Mouse (Mus musculus) regulatory T cell (primary cell): ENCODE measurements around the gene Casp1.

Source experiments
- in situ Hi-C: fragments of 300-600 bp; cut with MboI, MseI; formaldehyde crosslinking; loops from one replicate; pipeline ENCODE4 v1.15.1; 2025; ENCODE audit warnings: high pct_unique_total_duplicates

Casp1 gene

DNA sequence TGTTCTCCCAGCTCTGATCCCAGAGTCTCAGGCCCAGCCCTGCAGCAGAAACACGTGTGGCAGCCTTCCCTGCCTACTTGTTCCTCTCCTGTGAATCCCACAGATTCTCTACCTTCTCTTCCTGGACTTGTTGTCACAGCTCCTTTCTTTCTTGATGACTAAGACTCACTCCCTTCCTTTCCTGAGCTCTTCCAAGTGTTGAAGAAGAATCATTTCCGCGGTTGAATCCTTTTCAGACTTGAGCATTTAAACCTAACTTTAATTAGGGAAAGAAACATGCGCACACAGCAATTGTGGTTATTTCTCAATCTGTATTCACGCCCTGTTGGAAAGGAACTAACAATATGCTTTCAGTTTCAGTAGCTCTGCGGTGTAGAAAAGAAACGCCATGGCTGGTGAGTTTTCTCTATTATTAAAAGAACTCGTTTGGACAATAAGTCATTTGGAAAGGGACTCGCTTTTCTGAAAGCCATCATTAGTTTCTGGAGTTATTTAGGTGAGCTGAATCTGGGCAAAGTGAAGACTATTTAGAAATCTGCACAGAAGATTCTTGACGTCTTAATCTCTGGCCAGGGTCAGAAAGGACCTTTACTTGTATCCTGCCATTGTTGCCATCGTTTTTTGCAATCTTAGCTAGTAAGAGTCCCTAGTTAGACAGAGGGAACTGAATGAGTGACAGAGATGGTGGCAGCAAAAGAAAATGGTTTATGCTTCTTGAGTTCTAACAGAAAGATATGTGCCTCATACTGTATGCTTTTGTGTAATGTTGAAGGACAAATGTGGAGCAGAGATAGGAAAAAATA, at the start of gene Casp1:
TSS of gene Casp1 (plus strand) at position 189 of the 803 bp plus-strand sequence.
- in situ Hi-C loops: no loop called here

DNA sequence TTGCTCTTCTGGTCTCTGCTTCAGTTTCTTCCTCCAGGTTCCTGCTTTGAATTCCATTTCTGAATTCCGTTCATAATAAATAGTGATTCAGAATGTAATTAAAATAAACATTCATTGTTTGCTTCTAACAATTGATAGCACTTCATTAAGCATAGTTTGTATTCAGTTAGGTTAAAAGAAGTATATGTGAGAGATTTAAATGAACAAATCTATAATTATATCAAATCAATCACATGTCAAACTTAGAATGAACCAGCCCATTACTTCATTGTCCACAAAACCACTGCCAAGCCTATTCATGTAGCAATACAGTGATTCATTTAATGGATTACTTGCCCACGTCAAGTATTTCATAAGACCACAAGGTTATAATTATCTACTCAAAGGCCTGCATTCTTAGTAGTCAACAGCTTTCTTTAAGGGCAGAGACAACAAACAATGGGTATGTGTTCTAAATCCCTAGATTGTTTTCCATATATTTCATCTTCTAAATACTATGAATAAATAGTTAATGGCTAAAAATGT, 34.3 kb upstream of the Casp1 start:
- in situ Hi-C loops: no loop called here

DNA sequence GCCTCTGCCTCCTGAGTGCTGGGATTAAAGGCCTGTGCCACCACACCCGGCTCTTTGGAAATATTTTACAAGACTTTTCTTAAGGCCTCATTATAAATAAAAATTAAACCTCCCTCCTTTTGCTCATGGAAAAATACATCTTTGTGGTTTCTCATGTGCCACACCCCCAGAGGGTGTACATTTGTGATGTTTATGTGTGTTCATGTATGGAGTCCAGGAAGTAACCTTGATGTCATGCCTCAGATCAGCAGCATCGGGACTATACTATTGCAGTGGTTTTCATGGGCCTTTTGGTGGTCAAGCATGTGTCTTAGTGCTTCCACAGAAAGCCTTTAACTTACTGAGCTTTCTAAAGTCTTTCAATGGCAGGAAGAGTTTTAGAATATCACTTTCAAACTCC, 28.0 kb upstream of the Casp1 start:
- in situ Hi-C loops: no loop called here

DNA sequence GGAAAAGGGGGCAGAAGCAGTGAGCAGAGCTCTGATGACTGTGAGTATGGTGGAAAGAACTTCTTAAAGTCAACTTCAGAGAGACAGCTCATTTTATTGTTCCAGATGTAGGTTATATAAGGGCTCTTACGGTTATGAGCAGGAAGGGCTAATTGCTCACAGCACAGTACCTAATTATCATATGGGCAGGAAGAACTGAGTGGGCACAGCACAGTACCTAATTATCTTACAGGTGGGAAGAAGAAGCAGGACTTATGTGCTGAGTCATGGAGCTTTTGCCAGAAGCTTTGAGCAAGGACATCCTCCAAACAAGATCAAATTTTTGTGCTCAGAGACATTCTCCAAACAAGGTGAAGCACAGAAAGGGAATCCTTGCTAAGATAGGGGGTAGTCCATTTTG, 27.4 kb upstream of the Casp1 start:
- in situ Hi-C loops: no loop called here

DNA sequence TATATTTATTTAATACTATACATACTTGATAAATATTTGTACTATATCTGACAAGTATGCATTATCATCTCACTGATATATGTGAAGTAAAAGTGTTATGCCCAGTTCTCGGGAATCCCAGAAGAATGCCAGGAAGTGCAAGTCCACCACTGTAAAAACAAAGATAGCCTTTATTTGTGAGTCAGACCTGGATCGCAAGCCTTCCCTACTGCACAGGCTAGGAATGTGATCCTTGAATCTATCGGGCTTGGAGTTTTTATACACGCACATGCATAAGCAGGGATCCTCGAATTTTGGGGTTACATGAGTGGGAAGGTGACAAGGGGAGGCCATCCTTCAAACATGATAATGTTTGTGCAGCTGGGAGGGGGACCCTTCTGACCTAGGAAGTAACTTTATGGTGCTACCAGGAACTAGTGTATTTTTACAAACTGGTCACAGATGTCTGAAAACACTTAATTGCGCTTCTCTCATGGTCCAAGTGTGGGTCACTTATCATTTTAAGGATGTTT, 26.9 kb upstream of the Casp1 start:
- in situ Hi-C loops: no loop called here

DNA sequence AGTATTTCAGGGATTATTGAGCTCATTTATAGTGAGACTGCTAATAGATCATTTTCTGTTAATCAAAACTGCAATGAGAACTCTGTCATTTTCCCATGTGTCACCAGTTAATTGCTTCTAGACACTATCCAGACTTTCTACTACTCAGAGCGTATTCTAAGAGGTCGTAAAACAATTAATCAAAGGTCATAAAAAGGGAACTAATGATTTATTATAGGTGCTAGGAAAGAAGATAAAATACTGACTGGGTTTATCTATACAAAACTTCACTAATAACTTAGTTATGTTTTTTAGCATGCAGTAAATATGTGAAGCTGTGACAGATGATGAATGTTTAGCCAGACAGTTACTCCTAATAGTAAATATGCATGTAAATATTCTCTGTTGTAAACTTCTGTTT, 12.2 kb upstream of the Casp1 start:
- in situ Hi-C loops: no loop called here

DNA sequence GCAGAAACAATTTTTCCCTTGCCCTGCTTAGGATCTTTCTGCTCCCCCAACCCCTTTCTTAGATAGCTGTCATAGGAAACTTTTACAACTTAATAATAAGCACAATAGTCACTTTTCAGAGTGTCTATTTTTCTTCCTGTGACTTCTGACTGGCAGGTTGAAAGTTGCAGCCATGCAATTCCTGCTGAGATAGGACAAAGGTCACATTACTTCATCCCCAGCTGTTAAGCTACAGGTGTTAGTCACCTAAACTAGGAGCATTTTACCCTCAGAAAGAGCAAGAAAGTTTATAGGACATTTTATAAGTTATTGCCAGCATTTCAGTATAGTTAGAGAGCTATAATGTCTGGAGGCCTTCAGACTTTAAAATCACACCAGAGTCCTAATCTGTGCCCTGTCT, 11.7 kb upstream of the Casp1 start:
- in situ Hi-C loops: no loop called here

DNA sequence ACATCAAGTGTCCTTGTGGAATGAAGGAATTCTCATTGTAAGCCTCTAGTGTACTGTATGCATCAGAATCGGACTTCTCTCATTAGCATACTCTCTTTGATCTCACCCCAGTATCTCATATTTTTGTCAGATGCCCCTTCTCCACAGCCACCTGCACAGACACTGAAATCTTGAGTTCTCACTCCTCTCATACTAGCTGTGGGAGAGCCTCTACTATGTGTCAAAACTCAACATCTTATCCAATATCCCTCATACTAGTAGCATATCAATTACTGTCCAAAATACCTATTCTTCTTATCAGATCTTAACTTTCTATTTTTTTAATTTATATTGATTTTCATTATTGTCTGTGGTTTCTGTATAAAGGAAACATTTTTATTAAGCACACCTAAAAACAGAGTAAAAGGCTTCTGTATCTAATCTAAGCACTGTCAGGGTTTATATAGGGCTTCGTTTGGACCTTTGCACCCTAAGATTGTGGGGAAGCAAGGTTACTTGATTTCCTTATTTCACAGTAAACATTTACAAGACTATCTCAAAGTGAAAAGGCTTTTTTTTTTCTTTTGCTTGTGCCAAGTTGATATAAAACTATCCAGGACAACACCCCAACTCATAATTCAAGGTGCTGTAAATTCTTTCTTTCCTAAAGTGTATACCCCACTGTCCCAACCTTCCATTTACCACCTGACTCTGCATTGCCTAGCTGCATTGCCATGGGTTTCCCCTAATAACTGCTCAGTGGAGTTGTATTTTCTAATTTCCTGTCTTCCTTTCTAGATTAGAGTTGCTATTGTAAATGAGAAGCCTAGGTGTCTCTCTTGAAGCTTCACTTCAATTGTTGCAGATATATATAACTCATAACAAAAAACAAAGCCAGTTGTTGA, 1.7 kb upstream of the Casp1 start:
- in situ Hi-C loops: no loop called here

DNA sequence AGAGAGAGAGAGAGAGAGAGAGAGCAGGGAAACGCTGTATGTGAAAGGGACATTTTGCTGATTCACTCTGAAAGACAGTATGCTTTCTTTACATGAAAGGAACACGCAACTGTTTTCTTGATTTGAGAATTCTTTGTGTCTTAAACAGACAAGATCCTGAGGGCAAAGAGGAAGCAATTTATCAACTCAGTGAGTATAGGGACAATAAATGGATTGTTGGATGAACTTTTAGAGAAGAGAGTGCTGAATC, 740 bp downstream of the Casp1 start:
- in situ Hi-C loops: no loop called here

DNA sequence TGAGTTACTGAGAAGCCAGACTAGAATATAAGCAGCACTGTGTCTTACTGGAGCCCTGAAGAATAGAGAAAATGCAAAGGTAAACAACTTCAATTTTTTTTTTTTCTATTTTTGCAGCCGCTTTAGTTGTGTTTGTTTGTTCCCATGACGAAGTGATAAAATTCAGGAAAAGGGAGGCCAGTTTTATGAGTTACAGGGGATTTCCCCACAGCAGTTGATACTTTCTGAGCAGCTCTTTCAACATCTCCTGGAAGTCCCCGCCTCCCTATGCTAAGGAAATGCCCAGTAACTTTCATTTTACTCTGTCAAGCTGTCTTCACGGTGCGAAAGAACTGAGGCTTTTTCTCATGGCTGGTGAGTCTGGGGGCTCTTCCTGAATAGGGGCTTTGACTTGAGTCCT, 10.2 kb downstream of the Casp1 start, which contains the start of gene Casp4:
TSS of gene Casp4 (plus strand) at position 268 of the 400 bp plus-strand sequence.
- in situ Hi-C loops: no loop called here

DNA sequence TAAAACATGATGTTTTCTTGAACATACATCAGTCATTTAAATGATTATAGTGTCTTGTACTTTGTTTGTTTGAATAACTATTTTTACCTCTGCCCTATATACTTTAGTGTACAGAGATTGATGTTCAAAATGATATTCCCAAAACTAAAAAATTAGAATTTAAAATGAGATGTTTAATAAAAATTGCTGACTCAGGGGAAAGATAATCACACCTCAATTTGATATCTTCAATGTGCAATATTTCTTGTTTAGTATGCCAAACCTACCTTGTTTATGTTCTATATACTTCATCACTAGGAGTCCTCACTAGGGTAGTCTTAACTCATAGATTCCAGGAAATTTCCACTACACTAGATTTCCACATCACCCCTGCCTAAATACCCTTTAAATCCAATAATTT, 11.8 kb downstream of the Casp1 start:
- in situ Hi-C loops: no loop called here

DNA sequence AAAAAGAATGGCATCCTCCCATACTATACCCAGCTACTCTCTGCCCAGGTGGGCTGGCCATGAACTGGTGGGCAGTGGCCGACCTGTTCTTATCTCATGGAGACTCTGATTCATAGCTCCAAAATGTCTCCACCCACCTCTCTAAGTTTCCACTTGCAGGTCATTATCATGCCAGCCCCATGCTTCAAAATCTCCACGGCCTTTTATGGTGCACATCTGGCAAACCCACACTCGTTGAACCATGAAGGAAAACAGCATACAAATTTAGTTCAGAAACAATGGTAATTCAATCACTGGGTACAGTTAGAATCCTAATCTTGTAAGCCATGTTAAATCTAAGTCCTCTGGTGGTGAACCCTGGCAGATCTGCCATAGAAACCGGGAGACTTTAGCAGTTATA, 13.1 kb downstream of the Casp1 start:
- in situ Hi-C loops: no loop called here

DNA sequence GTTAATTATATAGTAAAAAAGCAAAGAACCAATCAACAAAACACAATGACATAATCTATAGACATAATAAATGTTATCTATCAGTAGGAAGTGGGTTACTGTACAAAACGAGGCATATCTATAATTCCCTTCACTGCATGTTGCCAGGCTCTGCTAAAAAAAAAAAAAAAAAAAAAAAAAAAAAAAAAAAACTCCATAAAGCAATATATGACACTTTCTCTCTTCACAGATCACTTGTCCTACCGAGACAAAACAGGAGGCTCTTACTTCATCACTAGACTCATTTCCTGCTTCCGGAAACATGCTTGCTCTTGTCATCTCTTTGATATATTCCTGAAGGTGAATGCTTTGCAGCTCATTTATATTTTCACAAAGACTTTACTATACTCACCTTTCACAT, 29.9 kb downstream of the Casp1 start:
- in situ Hi-C loops: no loop called here

DNA sequence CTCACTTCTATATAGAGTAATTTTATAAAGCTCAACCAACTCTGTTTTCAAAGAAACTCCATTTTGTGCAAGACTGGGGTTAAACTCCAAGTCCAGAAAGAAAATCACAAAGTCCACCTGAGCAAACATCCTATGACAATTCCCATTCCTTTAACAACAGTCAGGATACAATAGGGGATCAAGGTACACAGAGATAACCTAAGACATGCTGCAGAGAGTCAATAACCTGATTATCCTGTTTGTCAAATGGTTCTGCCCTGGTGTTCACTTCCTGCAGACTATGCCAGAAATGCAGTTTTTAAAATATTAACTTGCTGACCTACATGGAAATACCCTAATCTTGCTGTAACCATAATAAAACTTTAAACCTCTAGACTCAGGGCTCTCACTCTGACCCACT, 34.1 kb downstream of the Casp1 start:
- in situ Hi-C loops: loop anchor here (10.0 kb wide), 1 partner anchor 652 kb away; no protein-coding TSS in a partner anchor

DNA sequence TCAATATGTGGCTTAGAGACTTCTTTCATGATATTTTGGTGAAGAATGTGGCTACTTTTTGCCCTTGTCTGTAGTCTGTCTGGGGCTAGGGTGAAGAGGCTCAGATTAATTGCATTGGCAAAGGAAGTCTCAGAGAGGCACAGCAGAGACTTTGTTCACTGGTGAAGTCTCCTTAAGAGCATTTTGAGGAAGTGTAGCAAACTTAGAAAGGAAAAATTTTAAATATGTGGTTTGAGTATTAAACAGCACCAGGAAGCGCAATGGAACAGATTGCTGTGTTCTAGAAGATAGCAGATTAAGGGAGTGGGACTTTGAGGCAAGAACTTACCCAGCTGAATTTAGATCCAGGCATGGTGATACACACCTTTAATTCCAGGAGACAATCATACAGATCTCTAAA, 35.1 kb downstream of the Casp1 start:
- in situ Hi-C loops: loop anchor here (10.0 kb wide), 1 partner anchor 651 kb away; no protein-coding TSS in a partner anchor

DNA sequence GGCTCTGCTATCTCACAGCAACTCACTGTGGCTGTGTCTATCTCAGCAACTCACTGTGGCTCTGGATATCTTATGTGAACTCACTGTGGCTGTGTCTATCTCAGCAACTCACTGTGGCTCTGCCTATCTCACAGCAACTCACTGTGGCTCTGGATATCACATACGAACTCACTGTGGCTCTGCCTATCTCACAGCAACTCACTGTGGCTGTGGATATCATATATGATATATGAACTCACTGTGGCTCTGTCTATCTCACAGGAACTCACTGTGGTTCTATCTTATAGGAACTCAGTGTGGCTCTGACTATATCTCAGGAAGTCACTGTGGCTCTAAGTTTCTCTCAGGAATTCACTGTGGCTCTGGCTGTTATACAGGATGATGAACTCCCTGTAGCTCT, 44.8 kb downstream of the Casp1 start:
- in situ Hi-C loops: no loop called here

DNA sequence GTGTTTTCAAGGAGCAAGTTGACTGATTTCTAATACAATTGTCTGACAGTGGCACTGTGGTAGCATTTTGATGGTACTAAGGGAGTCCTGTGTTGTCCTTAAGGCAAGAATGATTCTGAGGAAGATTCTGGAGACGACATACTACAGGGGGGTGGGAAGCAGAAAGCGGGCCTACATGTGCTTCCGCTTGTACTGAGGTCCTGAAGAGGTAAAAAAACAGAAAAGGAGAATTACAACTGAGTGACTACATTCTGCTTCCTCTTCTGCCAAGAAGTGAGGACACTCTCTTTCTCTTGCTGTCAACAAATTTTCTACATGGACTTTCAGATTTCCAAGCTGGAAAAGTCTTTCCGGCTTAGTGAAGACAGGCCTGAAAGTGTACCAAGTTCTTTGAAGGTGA, 45.8 kb downstream of the Casp1 start:
- in situ Hi-C loops: no loop called here

DNA sequence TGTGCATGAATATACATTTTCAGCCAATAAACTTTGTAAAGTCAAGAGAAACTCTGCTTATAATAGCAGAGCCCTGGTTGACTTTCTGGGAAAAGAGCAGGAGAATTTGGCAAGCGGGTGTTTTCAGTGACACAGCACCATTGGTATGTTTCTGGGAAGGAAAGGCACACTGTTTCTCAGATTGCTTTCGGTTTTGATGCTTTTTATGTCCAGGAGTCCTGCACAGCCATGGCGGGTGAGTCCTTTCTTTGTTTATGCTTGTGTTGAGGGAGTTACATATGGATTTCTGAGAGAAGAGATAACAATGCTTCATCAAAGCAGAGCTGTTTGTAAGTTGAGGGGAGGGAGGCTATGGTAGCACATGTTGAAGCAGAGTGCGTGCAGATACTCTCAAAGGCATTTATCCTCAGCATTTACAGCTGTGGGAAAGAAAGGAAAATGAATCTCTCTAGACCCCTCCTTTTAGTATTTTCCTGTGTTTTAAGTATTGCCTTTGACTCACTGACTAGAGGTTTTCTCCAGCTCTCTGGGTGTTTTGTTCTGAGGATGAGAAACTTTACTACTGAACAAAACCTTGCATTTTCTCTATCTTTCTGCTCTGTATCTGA, 47.1 kb downstream of the Casp1 start, which contains the start of gene Casp12:
TSS of gene Casp12 (plus strand) at position 140 of the 608 bp plus-strand sequence.
- in situ Hi-C loops: no loop called here

DNA sequence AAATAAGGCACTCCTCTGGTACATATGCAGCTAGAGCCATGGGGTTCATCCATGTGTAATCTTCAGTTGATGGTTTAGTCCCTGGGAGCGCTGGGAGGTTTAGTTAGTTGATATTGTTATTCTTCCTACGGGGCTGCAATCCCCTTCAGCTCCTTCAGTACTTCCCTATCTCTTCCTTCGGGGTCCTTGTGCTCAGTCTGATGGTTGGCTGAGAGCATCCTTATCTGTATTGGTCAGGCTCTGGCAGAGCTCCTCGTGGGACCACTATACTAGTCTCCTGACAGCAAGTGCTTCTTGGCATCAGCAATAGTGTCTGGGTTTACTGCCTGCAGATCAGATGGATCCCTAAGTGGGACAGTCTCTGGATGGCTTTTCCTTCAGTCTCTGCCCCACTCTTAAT, 49.1 kb downstream of the Casp1 start:
- in situ Hi-C loops: no loop called here

DNA sequence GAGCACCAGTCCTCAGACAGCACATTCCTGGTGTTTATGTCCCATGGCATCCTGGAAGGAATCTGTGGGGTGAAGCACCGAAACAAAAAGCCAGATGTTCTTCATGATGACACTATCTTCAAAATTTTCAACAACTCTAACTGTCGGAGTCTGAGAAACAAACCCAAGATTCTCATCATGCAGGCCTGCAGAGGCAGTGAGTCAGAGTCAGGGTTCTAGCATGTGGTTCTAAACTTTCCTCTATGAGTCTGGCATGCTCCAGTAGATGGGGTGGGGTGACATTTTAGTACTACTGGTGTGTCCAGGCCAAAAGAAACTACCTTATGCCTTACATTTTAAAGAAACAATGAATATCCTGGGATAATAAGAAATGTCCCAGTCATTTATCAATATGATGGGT, 55.4 kb downstream of the Casp1 start:
- in situ Hi-C loops: no loop called here

DNA sequence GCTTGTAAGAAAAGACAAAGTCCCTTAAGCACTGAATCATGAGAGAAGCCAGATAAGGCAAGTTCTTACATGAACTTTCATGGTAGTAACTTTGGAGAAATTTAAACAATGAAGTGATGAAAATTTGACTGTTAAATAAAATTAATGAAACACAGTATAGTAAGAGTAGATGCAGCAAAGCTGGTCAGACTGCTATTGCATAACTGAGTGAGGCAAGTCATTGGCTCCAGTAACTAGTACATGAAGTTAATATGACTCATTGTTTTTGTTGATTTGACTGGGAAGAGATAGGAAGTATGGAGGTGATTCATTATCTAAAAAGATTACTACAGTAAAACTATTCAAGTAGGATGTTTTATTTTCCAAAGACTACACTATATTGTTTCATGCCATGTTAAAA, 58.5 kb downstream of the Casp1 start:
- in situ Hi-C loops: no loop called here
